In genomic region chr2:121140018-121140882, GRCm38 (mm10) we compare ENCODE assay signal across 8 mouse cellular contexts. TPM values are rescaled to one million over a fixed set of nuclear protein-coding genes. Genes with fewer than 3 reads are reported as not detected.
A peak's percentile ranks its signal among the peaks of the same experiment; 100 is the strongest.
DNase-seq lines count a peak whose midpoint lies in the region; ATAC-seq lines count a peak whose summit lies in the region.

Gene Adal (plus strand): TSS chr2:121140428.
Gene Lcmt2 (minus strand): TSS chr2:121140653.

- 1% methylated on average over 87 of the region's 87 CpGs for WGBS in intestine, embryonic 14.5 days

- peaks cover 21% of the 10 kb centered on the region for H3K36me3 ChIP-seq in intestine, embryonic 14.5 days (ENCODE audit: control insufficient read depth, insufficient read depth, low read length)

- H3K4me3 ChIP-seq in intestine, embryonic 14.5 days (ENCODE audit: low read depth, low read length), result peak within 1 kb of the TSS; percentile 72

- H3K27me3 ChIP-seq in intestine, embryonic 14.5 days (replicated peaks; ENCODE audit: control insufficient read depth, insufficient read depth, low read length), result no peaks in the 10 kb centered on the region

- peak within 1 kb of the TSS; percentile 82 for H3K4me2 ChIP-seq in intestine, embryonic 14.5 days (ENCODE audit: low read length)

- peak; percentile 94 to 99 for DNase-seq in adrenal gland, adult (ENCODE audit: inconsistent age in 2 of 2, low spot score in 1 of 2)
- peak; percentile 94 for DNase-seq in embryo, embryonic 10.5 days (ENCODE audit: low spot score)
- DNase-seq in gastrocnemius, postnatal 25 days, result peak; percentile 90
- DNase-seq in intestine, embryonic 14.5 days (ENCODE audit: low spot score), result peak; percentile 96
- peak; percentile 91 for DNase-seq in left cerebral cortex, postnatal 14 days (ENCODE audit: low spot score in 2 of 2)
- peak; percentile 92 for DNase-seq in mesoderm, embryonic 11.5 days (ENCODE audit: low read depth, low spot score)
- DNase-seq in right cerebral cortex, postnatal 36 days (ENCODE audit: low spot score in 2 of 2), result peak; percentile 87 to 90
- DNase-seq in yolk sac, embryonic 10.5 days (ENCODE audit: low spot score), result peak; percentile 94

- intact Hi-C loops in left cerebral cortex, postnatal 14 days (cut with DNase I), result no loop called here

- H3K27ac ChIP-seq in intestine, embryonic 14.5 days (ENCODE audit: low read depth), result peak within 1 kb of the TSS; percentile 99

- H3K9ac ChIP-seq in intestine, embryonic 14.5 days (ENCODE audit: low read length), result peak within 1 kb of the TSS; percentile 89

- peak; percentile 94 for ATAC-seq in intestine, embryonic 14.5 days (replicated peaks; ENCODE audit: low FRiP score, low TSS enrichment, low read depth)

- H3K4me1 ChIP-seq in intestine, embryonic 14.5 days (replicated peaks; ENCODE audit: control insufficient read depth, insufficient read depth, low read length), result peaks cover 19% of the 10 kb centered on the region

- peaks cover 6% of the 10 kb centered on the region; the same call in 1 of the 2 replicates for H3K9me3 ChIP-seq in intestine, embryonic 14.5 days (ENCODE audit: control insufficient read depth, low read length)

RNA-seq across cellular contexts. Expression of gene Adal, which starts in this region (rescaled TPM):
- total RNA-seq in gastrocnemius, postnatal 25 days (2021), result 10 to 100 TPM; 13.9 to 14.5 TPM
- polyA plus RNA-seq in intestine, embryonic 14.5 days (2014; fragmentation: Nextera tagmentation; extraction: Ambion mirVana), result 19.2 and 23.2 TPM in 2 replicates
- 10 to 100 TPM; 13.7 to 20.1 TPM for total RNA-seq in left cerebral cortex, postnatal 14 days (2021)

RNA-seq across cellular contexts. Expression of gene Lcmt2, which starts in this region (rescaled TPM):
- 1 to 10 TPM; 3.2 to 3.6 TPM for total RNA-seq in gastrocnemius, postnatal 25 days (2021)
- polyA plus RNA-seq in intestine, embryonic 14.5 days (2014; fragmentation: Nextera tagmentation; extraction: Ambion mirVana), result 19.7 and 20.8 TPM in 2 replicates
- total RNA-seq in left cerebral cortex, postnatal 14 days (2021), result 1 to 10 TPM; 8.1 to 8.5 TPM

Comparison
In these comparisons a context has a peak if more than half of its experiments do, and no peak if none do; other contexts are left out.
1. Peak in every context shown above with its lines: DNase-seq, ATAC-seq, H3K4me3 ChIP-seq and H3K27ac ChIP-seq.